Mouse (Mus musculus) MEL (cell line): ENCODE data around the gene Hmga1. TPM values are rescaled to one million over a fixed set of nuclear protein-coding genes. Genes with fewer than 3 reads are reported as not detected.

Experiments used
- DNase-seq: peaks from one replicate; pipeline ENCODE4 v3.0.0; 2011; ENCODE audit warnings: low read depth, low spot score
- H3K27ac ChIP-seq: 2 replicates; pipeline ENCODE4 v1.5.1; 2012; ENCODE audit warnings: low read depth, mild to moderate bottlenecking, control low read depth, low read length, moderate library complexity; ENCODE audit not compliant: control insufficient read depth
- H3K27me3 ChIP-seq, 2 experiments: fragments of 150-350 bp in 1 of 2; sonication (generic) in 1 of 2; 2 replicates each; pipeline ENCODE4 v1.6.1; 2012; ENCODE audit warnings: low read length in 2 of 2, mild to moderate bottlenecking in 2 of 2, improper control_type of control experiment in 1 of 2, moderate library complexity in 1 of 2; ENCODE audit not compliant: insufficient read depth in 2 of 2, control insufficient read depth in 1 of 2
- H3K36me3 ChIP-seq, 2 experiments: 2 replicates each; pipeline ENCODE4 v1.6.1; 2012 to 2014; ENCODE audit warnings: low read length in 2 of 2, improper control_type of control experiment in 1 of 2, inconsistent platforms in 1 of 2, mild to moderate bottlenecking in 1 of 2; ENCODE audit not compliant: insufficient read depth in 2 of 2, control insufficient read depth in 1 of 2
- H3K4me1 ChIP-seq, 2 experiments: fragments of 150-350 bp in 1 of 2; sonication (generic) in 1 of 2; 2 replicates each; pipeline ENCODE4 v1.6.1; 2012; ENCODE audit warnings: low read length in 2 of 2, improper control_type of control experiment in 1 of 2, mild to moderate bottlenecking in 1 of 2; ENCODE audit not compliant: insufficient read depth in 2 of 2, control insufficient read depth in 1 of 2
- H3K4me3 ChIP-seq, 2 experiments: fragments of 150-350 bp in 1 of 2; sonication (generic) in 1 of 2; 2 replicates each; pipeline ENCODE4 v1.5.1; 2012; ENCODE audit warnings: low read depth in 2 of 2, low read length in 2 of 2, mild to moderate bottlenecking in 2 of 2, moderate library complexity in 2 of 2, control low read depth in 1 of 2, improper control_type of control experiment in 1 of 2; ENCODE audit not compliant: control insufficient read depth in 1 of 2, insufficient read depth in 1 of 2
- H3K79me2 ChIP-seq: 2 replicates; pipeline ENCODE4 v1.6.1; 2012; ENCODE audit warnings: mild to moderate bottlenecking, low read length, moderate library complexity; ENCODE audit not compliant: control insufficient read depth, poor library complexity, insufficient read depth
- H3K9ac ChIP-seq: 2 replicates; pipeline ENCODE4 v1.6.1; 2012; ENCODE audit warnings: low read depth, mild to moderate bottlenecking, control low read depth, low read length, moderate library complexity; ENCODE audit not compliant: control insufficient read depth, poor library complexity, severe bottlenecking
- H3K9me3 ChIP-seq: fragments of 150-350 bp; sonication (generic); replicated peaks from 2 replicates; pipeline ENCODE4 v1.6.1; 2012; ENCODE audit warnings: mild to moderate bottlenecking, low read length, improper control_type of control experiment, moderate library complexity; ENCODE audit not compliant: insufficient read depth
- BHLHE40 ChIP-seq: IDR thresholded peaks from 2 replicates; pipeline ENCODE4 v1.6.1; 2012; ENCODE audit warnings: low read depth, mild to moderate bottlenecking, inconsistent platforms, low read length, improper control_type of control experiment, borderline replicate concordance
- CHD1 ChIP-seq: IDR thresholded peaks from 2 replicates; pipeline ENCODE4 v1.6.1; 2012; ENCODE audit warnings: low read depth, mild to moderate bottlenecking, inconsistent platforms, low read length, improper control_type of control experiment
- CHD2 ChIP-seq: IDR thresholded peaks from 2 replicates; pipeline ENCODE4 v1.6.1; 2011; ENCODE audit warnings: low read length, improper control_type of control experiment
- CTCF ChIP-seq, 3 experiments: IDR thresholded peaks in 2 of 3; conservative IDR thresholded peaks in 1 of 3; 2 replicates each; pipeline ENCODE4 v1.5.1; 2011 to 2012; ENCODE audit warnings: low read length in 3 of 3, low read depth in 2 of 3, mild to moderate bottlenecking in 2 of 3, improper control_type of control experiment in 1 of 3, inconsistent platforms in 1 of 3, mixed read lengths in 1 of 3, moderate library complexity in 1 of 3; ENCODE audit not compliant: control insufficient read depth in 1 of 3, insufficient read depth in 1 of 3, poor library complexity in 1 of 3, severe bottlenecking in 1 of 3
- ETS1 ChIP-seq: IDR thresholded peaks from 2 replicates; pipeline ENCODE4 v1.6.1; 2012; ENCODE audit warnings: low read depth, mild to moderate bottlenecking, inconsistent platforms, low read length, improper control_type of control experiment, moderate library complexity
- KAT2A ChIP-seq: conservative IDR thresholded peaks from 2 replicates; pipeline ENCODE4 v1.6.1; 2012; ENCODE audit warnings: low read depth, low read length, improper control_type of control experiment, inconsistent platforms
- MAFK ChIP-seq: IDR thresholded peaks from 2 replicates; pipeline ENCODE4 v1.6.1; 2011; ENCODE audit warnings: low read depth, mild to moderate bottlenecking, low read length, improper control_type of control experiment, borderline replicate concordance
- MAZ ChIP-seq: IDR thresholded peaks from 2 replicates; pipeline ENCODE4 v1.6.1; 2012; ENCODE audit warnings: low read depth, mild to moderate bottlenecking, inconsistent platforms, low read length, improper control_type of control experiment
- MXI1 ChIP-seq: IDR thresholded peaks from 2 replicates; pipeline ENCODE4 v1.6.1; 2011; ENCODE audit warnings: mild to moderate bottlenecking, low read depth, low read length, improper control_type of control experiment
- MYB ChIP-seq: IDR thresholded peaks from 2 replicates; pipeline ENCODE4 v1.6.1; 2011; ENCODE audit warnings: mild to moderate bottlenecking, low read depth, low read length, improper control_type of control experiment
- MYC ChIP-seq: IDR thresholded peaks from 2 replicates; pipeline ENCODE4 v1.6.1; 2011; ENCODE audit warnings: low read depth, mild to moderate bottlenecking, low read length, improper control_type of control experiment, moderate library complexity
- NELFE ChIP-seq: IDR thresholded peaks from 2 replicates; pipeline ENCODE4 v1.6.1; 2011; ENCODE audit warnings: low read depth, low read length, improper control_type of control experiment
- POLR2A ChIP-seq, 2 experiments: IDR thresholded peaks; 2 replicates each; pipeline ENCODE4 v1.6.1; 2011 to 2012; ENCODE audit warnings: low read length in 2 of 2, mild to moderate bottlenecking in 2 of 2, control low read depth in 1 of 2, improper control_type of control experiment in 1 of 2, low read depth in 1 of 2, moderate library complexity in 1 of 2; ENCODE audit not compliant: control insufficient read depth in 1 of 2, insufficient read depth in 1 of 2, poor library complexity in 1 of 2
- RAD21 ChIP-seq: IDR thresholded peaks from 2 replicates; pipeline ENCODE4 v1.6.1; 2011; ENCODE audit warnings: mild to moderate bottlenecking, low read depth, low read length, improper control_type of control experiment
- TAL1 ChIP-seq: IDR thresholded peaks from 2 replicates; pipeline ENCODE4 v1.6.1; 2012; ENCODE audit warnings: mild to moderate bottlenecking, inconsistent platforms, low read length, moderate library complexity, mixed read lengths
- TBP ChIP-seq: IDR thresholded peaks from 2 replicates; pipeline ENCODE4 v1.8.0; 2011; ENCODE audit warnings: low read depth, low read length, improper control_type of control experiment
- UBTF ChIP-seq: IDR thresholded peaks from 2 replicates; pipeline ENCODE4 v1.6.1; 2012; ENCODE audit warnings: low read depth, mild to moderate bottlenecking, inconsistent platforms, low read length, improper control_type of control experiment, moderate library complexity, borderline replicate concordance; ENCODE audit not compliant: insufficient read depth
- USF2 ChIP-seq, 2 experiments: IDR thresholded peaks; 2 replicates each; pipeline ENCODE4 v1.6.1; 2011 to 2012; ENCODE audit warnings: improper control_type of control experiment in 2 of 2, low read length in 2 of 2, borderline replicate concordance in 1 of 2, inconsistent platforms in 1 of 2, low read depth in 1 of 2, mild to moderate bottlenecking in 1 of 2; ENCODE audit not compliant: insufficient read depth in 1 of 2
- ZC3H11A ChIP-seq: IDR thresholded peaks from 2 replicates; pipeline ENCODE4 v1.6.1; 2012; ENCODE audit warnings: low read depth, mild to moderate bottlenecking, inconsistent platforms, low read length, improper control_type of control experiment
- polyA plus RNA-seq, 2 experiments: library from polyadenylated mRNA; stranded (reverse) in 1 of 2; unstranded in 1 of 2; fragments of >175 nt in 1 of 2; fragments of >200 nt in 1 of 2; gene quantifications; 2 replicates each; pipeline versions ENCODE4 v1.2.1 to v1.2.4; 2012; ENCODE audit warnings: low replicate concordance in 2 of 2, low read depth in 1 of 2; ENCODE audit not compliant: insufficient read length in 2 of 2, insufficient read depth in 1 of 2, missing spikeins in 1 of 2
- total RNA-seq: library from RNA; depleted of rRNA; stranded (reverse); fragments of 300-350 nt; gene quantifications from 2 replicates; pipeline ENCODE4 v1.2.3, GENCODE M21; 2012

Hmga1 gene
- total and polyA plus RNA-seq, 3 experiments = 96.0 to 112 TPM; not detected in 1

GRCm38 (mm10) chr17:27578487-27578886, 22.2 kb downstream of the Hmga1 start:
- Histone ChIP-seq H3K36me3 (peaks cover 7 to 8% of the 10 kb centered on the region in 2 experiments), H3K27me3 (no peaks in the 10 kb centered on the region), H3K9me3 (no peaks in the 10 kb centered on the region), H3K9ac (no peak overlapping the region), H3K79me2 (peaks cover 2% of the 10 kb centered on the region; the same call in 1 of the 2 replicates), H3K4me1 (peaks cover 6 to 9% of the 10 kb centered on the region in 2 experiments; a peak in 3 of 4 replicates), H3K4me3 (no peak overlapping the region), H3K27ac (no peak overlapping the region)
- TF ChIP-seq NELFE (no peak), MAZ (no peak), MYC (no peak), CHD1 (no peak), MAFK (no peak), MYB (no peak), KAT2A (no peak), USF2 (IDR thresholded peaks at IDR 0.05; ENCODE audit: borderline replicate concordance in 1 of 2, insufficient read depth in 1 of 2, low read depth in 1 of 2, low read length in 2 of 2) (no peak), ETS1 (no peak), TAL1 (no peak), UBTF (no peak), MXI1 (no peak), CTCF (IDR thresholded peaks at IDR 0.05 in 2 of 3, conservative IDR thresholded peaks at IDR 0.05 in 1 of 3; ENCODE audit: control insufficient read depth in 1 of 3, insufficient read depth in 1 of 3, low read depth in 2 of 3, low read length in 3 of 3, poor library complexity in 1 of 3, severe bottlenecking in 1 of 3) (no peak), CHD2 (no peak)
- DNase-seq = no peak

GRCm38 (mm10) chr17:27579816-27580215, 23.5 kb downstream of the Hmga1 start:
- Histone ChIP-seq H3K4me3 (no peak overlapping the region), H3K79me2 (peaks cover 2% of the 10 kb centered on the region; the same call in 1 of the 2 replicates), H3K4me1 (peaks cover 10 to 12% of the 10 kb centered on the region in 2 experiments), H3K27ac (no peak overlapping the region), H3K9ac (no peak overlapping the region), H3K27me3 (no peaks in the 10 kb centered on the region), H3K9me3 (no peaks in the 10 kb centered on the region), H3K36me3 (peaks cover 7 to 14% of the 10 kb centered on the region in 2 experiments)
- DNase-seq = no peak
- TF ChIP-seq TAL1 (no peak), RAD21 (no peak), KAT2A (no peak), TBP (no peak), ZC3H11A (no peak), ETS1 (no peak), POLR2A (IDR thresholded peaks at IDR 0.05; ENCODE audit: control insufficient read depth in 1 of 2, insufficient read depth in 1 of 2, low read depth in 1 of 2, low read length in 2 of 2, poor library complexity in 1 of 2) (no peak), BHLHE40 (no peak)
